Mouse (Mus musculus) adrenal gland, adult (tissue): ENCODE results near the gene Zfp800.
A peak's percentile ranks its signal among the peaks of the same experiment; 100 is the strongest.

Experiments used
- DNase-seq, 2 experiments: peaks; one replicate each; pipeline ENCODE4 v3.0.0; 2022 to 2023; ENCODE audit warnings: low spot score in 1 of 2; ENCODE audit not compliant: inconsistent age in 2 of 2

Zfp800 gene

DNA sequence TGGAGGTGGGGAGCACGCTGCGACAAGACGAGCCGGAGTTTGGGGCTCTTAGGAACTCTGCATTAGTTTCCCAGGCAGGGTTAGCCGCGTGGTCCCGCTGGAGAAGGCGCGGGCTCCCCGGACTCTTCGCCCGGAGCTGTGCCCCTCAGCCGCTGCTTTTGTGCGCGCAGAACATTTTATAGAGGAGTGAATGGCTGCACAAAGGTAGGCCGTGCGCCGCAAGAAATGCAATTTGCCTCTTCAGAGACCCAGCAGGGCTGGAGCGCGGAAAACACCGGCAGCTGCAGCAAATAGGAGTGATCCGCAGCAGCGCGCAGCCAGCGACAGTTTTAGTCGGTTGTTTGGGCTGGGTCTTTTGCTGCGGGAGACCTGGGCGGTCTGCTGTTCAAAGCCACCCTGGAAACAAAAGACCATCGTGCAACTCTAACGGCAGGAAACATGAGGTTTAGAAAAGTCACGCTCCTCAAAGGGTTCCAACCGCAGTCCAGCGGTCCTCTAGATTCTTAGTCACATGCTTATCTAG, at the start of gene Zfp800:
Gene Zfp800, minus strand, starts transcription at position 325 of the 523 bp plus-strand sequence.
- DNase-seq = peak in 1 of 2 experiments; percentile 60

GRCm38 (mm10) chr6:28431538-28431855, 33.7 kb upstream of the Zfp800 start:
- DNase-seq = no peak

DNA sequence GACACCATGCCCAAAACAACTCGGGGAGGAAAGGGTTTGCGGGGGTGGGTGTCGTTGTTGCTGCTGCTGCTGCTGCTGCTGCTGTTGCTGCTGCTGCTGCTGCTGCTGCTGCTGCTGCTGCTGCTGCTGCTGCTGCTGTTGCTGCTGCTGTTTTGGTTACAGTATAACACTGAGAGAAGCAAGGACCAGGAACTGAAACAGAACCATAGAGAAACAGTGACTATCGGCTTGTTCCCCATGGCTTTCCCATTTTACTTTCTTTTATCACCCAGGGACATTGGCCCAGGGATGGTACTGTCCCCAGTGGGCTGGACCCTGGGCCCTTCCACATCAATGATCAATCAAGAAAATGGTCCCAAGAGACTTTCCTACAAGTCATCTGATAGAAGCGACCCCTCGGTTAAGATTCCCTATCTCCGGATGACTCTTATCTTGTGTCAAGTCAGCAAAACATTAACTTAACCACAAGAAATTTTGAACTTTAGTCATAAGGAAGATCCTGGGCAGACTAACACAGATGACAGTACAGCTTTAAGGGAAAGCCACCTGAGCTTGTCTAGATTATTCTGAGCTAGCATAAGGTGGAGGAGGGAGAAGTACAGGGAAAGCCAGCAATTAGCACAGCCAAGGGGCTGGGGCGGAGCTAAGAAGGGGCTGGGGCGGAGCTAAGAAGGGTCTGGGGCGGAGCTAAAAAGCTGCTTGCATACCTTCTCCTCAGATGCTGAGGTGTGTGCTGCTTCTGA, 33.2 kb upstream of the Zfp800 start:
- DNase-seq = no peak

DNA sequence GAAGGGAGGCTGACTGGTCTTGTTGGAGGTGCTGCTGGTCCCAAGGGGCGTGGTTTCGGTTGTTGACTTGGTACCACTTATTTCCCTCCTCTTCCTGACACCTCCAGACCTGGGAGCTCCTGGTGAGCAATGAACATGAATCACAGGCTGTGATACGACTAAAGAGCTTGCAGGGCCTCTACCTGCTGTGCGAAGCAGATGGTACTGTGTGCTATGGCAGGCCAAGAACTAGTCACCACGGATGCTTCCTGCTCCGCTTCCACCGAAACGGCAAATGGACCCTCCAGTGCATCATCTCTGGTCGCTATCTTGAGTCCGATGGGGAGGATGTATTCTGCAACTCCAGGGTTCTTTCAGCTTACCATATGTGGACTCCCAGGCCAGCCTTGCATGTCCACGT, 32.1 kb upstream of the Zfp800 start:
- no peak for DNase-seq

DNA sequence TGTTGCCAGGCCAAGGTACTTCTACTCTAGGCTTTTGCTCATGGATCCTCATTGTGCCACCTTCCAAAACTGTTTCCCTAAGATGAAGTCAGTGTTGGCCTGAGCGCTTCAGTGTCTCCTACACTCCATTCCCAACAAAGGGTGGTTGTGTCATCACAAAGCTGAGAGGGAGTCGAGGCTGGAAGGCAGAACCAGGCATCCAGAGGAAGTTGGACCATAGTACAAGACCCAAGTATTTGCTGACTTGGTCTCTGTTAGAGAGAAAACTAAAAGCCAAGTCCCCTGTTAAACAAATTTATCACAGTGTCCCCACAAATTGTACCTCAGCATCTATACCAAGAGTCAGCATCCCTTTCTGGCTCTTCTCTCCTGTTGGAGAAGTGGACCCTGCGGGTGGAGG, 30.5 kb upstream of the Zfp800 start, which contains the start of gene Gcc1:
Gene Gcc1, minus strand, starts transcription at position 101 of the 400 bp plus-strand sequence.
- DNase-seq = no peak

DNA sequence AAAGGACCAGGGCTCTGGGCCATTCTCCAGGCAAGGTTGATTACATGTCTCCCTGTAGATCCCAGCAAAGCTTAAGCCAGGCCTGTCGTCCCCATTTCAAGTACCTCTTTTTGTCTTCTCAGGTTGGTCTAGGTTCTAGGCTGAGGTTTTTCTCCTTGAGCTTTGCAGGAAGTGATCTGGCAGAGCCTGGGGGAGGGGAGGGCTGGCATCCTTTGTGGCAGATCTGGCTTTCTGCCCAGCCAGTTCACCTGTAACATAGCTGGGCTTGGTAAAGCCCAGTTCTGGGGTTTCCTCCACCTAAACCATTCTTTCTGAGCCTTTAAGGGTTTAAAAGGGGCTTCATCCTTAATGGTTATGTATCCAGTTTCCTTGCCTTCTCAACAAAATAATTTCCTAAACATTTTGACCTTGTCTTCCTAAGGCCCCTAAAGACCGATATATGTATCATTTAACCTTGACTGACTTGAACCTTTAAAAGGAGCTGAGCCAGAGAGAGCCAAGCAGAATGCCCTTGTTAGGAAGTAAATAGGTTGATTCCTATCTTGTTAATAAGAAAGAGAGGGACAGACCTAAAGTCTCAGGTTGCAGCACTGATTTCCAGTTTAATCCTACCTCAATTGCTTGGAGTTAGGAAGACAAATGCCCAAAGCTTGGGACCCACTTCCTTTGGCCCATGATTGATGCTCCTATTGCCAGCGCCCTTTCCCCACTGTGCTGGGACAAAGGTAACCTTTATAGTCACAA, 29.5 kb upstream of the Zfp800 start, which contains the start of gene Fscn3:
Gene Fscn3, plus strand, starts transcription at position 694 of the 744 bp plus-strand sequence.
- DNase-seq = peak in 1 of 2 experiments; percentile 44

DNA sequence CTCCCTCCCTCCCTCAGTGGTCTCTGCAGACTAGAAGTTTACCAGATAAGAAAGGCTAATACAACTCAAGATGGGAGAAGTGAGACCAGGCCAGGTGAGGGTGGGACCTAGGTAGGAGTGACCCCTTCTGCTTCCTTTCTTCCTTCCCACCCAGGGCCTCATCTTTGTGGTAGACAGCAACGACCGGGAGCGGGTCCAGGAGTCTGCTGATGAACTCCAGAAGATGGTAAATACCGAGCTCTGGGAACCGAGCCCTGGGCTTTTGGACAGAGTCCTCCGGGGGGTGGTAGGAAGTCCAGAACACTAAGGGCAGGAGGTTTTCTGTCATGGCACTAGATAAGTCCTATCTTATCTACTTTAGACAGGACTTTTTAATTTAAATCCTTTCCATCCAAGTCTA, 27.2 kb upstream of the Zfp800 start:
- DNase-seq = peak in 1 of 2 experiments; percentile 36

GRCm38 (mm10) chr6:28423767-28424695, 26.2 kb upstream of the Zfp800 start:
- peak; percentile 74 to 91 for DNase-seq

- peak; percentile 95 to 99 for DNase-seq
Observed at GRCm38 (mm10) chr6:28423313-28423712, 25.5 kb upstream of the Zfp800 start, which contains the start of gene Arf5. TSS of gene Arf5 (plus strand) at chr6:28423560.

DNA sequence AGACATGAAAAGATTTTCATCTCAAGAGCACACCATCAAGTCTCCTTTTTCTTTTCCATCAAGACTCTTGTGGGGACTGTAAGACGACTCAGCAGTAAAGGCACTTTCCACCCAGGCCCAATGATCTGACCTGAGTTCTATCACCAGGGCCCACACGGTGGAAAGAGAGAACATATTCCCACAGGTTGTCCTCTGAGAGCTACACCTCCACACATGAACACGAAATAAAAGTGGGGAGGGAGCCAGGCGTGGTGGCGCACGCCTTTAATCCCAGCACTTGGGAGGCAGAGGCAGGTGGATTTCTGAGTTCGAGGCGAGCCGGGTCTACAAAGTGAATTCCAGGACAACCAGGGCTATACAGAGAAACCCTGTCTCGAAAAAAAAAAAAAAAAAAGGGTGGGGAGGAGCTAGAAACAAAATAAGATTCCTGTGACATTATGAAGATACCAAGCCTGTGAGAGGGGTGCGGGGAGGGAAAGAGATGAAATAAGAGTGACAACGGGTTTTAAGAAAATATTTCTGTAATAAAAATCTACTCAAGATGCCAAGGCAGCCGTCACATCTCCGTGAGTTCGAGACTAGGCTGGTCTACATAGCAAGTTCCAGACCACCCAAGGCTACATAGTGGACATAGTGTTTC, 25.0 kb upstream of the Zfp800 start:
- DNase-seq = peak; percentile 32 to 53

DNA sequence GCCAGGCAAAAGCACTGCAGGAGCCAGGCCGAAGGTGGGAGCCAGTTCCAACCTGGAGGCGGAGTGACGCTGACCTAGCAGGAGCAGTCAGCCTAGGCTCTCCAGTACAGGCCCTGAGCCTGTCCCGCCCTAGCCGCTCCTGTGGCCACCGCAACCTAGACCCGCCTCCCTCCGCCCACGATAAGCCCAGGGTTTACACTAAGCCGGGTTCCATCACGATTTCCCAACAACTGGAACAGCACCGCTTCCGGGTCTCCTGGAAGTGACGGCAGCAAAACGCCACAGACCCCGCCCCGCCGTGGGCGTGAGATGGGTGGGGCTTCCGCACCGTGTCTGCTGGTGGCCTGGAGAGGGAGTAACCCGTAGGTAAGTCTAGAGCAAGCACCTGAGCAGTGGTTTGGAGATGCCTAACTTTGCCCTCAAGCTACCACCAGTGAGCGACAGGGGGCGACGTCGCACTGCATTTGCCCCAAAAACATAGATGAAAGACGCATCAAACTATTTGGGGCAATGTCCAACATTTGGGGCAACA, 23.7 kb upstream of the Zfp800 start:
- peak; percentile 97 to 99 for DNase-seq

GRCm38 (mm10) chr6:28420865-28421264, 23.1 kb upstream of the Zfp800 start:
- DNase-seq = peak in 1 of 2 experiments; percentile 27

- DNase-seq = peak in 1 of 2 experiments; percentile 35
Observed at GRCm38 (mm10) chr6:28420361-28420760, 22.6 kb upstream of the Zfp800 start.

- DNase-seq = peak in 1 of 2 experiments; percentile 65
Observed at GRCm38 (mm10) chr6:28419673-28420072, 21.9 kb upstream of the Zfp800 start.

DNA sequence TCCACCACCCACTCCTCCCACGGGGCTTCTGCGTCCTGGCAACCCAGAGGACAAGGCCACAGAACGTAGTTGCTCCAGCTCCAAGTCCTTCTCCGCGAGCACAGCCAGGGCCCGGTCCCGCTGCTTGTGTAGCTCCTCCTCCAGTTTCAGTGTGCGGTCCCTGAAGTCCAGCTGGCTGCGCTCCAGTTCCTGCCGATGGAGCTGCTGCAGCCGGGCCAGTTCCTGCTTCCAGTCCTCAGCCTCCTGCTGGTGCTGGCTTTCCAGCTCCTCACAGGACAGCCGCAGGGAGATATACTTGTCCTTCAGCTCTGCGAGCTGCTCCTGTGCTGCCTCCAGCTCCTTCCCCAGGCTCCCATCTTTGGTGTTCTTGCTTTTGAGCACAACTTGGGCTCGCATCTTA, 20.6 kb upstream of the Zfp800 start:
- DNase-seq = peak; percentile 75 to 90

- DNase-seq = no peak
Observed at GRCm38 (mm10) chr6:28416981-28417380, 19.2 kb upstream of the Zfp800 start.

- DNase-seq = peak in 1 of 2 experiments; percentile 17
Observed at GRCm38 (mm10) chr6:28411236-28411635, 13.4 kb upstream of the Zfp800 start.

DNA sequence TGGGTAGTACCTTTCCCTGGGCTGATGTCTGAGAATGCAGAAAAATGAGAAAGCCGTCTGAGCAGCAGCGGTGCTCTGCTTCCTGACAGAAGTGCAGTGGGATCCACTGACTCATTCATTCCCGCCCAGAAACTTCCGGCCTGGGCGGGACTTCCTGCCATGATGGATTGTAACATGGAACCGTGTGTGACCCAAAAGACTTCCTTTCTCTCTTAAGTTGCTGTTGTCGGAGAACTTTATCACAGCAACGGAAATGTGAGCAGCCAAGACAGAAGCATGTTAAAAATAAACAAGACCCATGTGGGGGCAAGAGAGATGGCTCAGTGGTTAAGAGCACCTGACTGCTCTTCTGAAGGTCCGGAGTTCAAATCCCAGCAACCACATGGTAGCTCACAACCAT, 12.2 kb upstream of the Zfp800 start:
- peak; percentile 31 to 65 for DNase-seq

GRCm38 (mm10) chr6:28399791-28400190, 2.0 kb upstream of the Zfp800 start:
- no peak for DNase-seq

DNA sequence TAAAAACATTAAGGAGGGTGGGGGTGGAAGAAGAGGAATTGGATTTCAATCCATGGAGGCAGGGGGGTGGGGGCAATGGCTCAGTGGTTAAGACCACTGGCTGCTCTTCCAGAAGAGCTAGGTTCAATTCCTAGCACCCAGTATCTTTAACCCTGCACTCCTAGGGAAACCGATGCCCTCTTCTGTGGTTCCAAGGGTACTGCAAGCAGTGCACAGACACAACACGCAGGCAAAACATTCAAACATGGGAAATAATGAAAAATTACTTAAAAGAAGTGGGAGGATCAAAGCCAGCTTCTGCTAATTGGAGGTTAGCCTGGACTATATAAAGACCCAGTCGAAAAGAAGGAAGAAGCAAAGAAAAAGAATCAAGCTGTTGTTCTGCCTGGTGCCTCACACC, 921 bp upstream of the Zfp800 start:
- no peak for DNase-seq
